Mouse (Mus musculus): ENCODE data around the gene 1190007I07Rik. TPM values are rescaled to one million over a fixed set of nuclear protein-coding genes. Genes with fewer than 3 reads are reported as not detected.

The 1190007I07Rik gene
- polyA plus RNA-seq (2017; shearing (Covaris generic)) = 10 to 100 TPM; 26.8 to 32.9 TPM

- ATAC-seq = peak; percentile 81
Observed at GRCm38 (mm10) chr10:82622671-82623552, at the start of gene 1190007I07Rik. TSS of gene 1190007I07Rik (minus strand) at chr10:82623228.

GRCm38 (mm10) chr10:82670205-82670604, 47.2 kb upstream of the 1190007I07Rik start:
- ATAC-seq = no peak

- ATAC-seq = peak; percentile 74
Observed at GRCm38 (mm10) chr10:82666436-82667234, 43.6 kb upstream of the 1190007I07Rik start.

GRCm38 (mm10) chr10:82665951-82666350, 42.9 kb upstream of the 1190007I07Rik start:
- ATAC-seq = no peak

- ATAC-seq = no peak
Observed at GRCm38 (mm10) chr10:82663289-82663688, 40.3 kb upstream of the 1190007I07Rik start.

GRCm38 (mm10) chr10:82662267-82662990, 39.4 kb upstream of the 1190007I07Rik start:
- peak; percentile 61 for ATAC-seq

GRCm38 (mm10) chr10:82661820-82662219, 38.8 kb upstream of the 1190007I07Rik start:
- ATAC-seq = no peak

- no peak for ATAC-seq
Observed at GRCm38 (mm10) chr10:82654581-82654980, 31.6 kb upstream of the 1190007I07Rik start.

GRCm38 (mm10) chr10:82652625-82653024, 29.6 kb upstream of the 1190007I07Rik start:
- ATAC-seq = no peak

- no peak for ATAC-seq
Observed at GRCm38 (mm10) chr10:82651221-82651620, 28.2 kb upstream of the 1190007I07Rik start.

GRCm38 (mm10) chr10:82647205-82647811, 24.3 kb upstream of the 1190007I07Rik start:
- ATAC-seq = no peak

- ATAC-seq = no peak
Observed at GRCm38 (mm10) chr10:82646083-82646482, 23.1 kb upstream of the 1190007I07Rik start.

GRCm38 (mm10) chr10:82641481-82641880, 18.5 kb upstream of the 1190007I07Rik start:
- no peak for ATAC-seq

- ATAC-seq = no peak
Observed at GRCm38 (mm10) chr10:82639032-82639698, 16.1 kb upstream of the 1190007I07Rik start.

- ATAC-seq = no peak
Observed at GRCm38 (mm10) chr10:82636321-82636720, 13.3 kb upstream of the 1190007I07Rik start.

- no peak for ATAC-seq
Observed at GRCm38 (mm10) chr10:82634348-82634747, 11.3 kb upstream of the 1190007I07Rik start.

GRCm38 (mm10) chr10:82632496-82633280, 9.7 kb upstream of the 1190007I07Rik start:
- peak; percentile 39 for ATAC-seq

- ATAC-seq = no peak
Observed at GRCm38 (mm10) chr10:82631133-82631532, 8.1 kb upstream of the 1190007I07Rik start.

GRCm38 (mm10) chr10:82630497-82630896, 7.5 kb upstream of the 1190007I07Rik start:
- ATAC-seq = no peak

- ATAC-seq = peak; percentile 91
Observed at GRCm38 (mm10) chr10:82629586-82630255, 6.7 kb upstream of the 1190007I07Rik start, which contains the start of gene Tdg. TSS of gene Tdg (plus strand) at chr10:82629828.
